Mouse (Mus musculus): Measurements from ENCODE around the gene Wwox. TPM values are rescaled to one million over a fixed set of nuclear protein-coding genes. Genes with fewer than 3 reads are reported as not detected.

Gene Wwox
- total and polyA plus RNA-seq, 3 experiments = 7.6 to 61.8 (median 12.2) TPM

GRCm38 (mm10) chr8:115322501-115322900 lies 883.0 kb downstream of the Wwox start:
- TF ChIP-seq USF1 (IDR thresholded peaks at IDR 0.05; ENCODE audit: low read depth, low read length) = no peak
- TF ChIP-seq GATA1 (IDR thresholded peaks at IDR 0.05; ENCODE audit: low read depth, low read length) = no peak
- TF ChIP-seq BHLHE40 (IDR thresholded peaks at IDR 0.05; ENCODE audit: borderline replicate concordance, low read depth, low read length) = no peak
- no peak for TF ChIP-seq TBP (IDR thresholded peaks at IDR 0.05; ENCODE audit: low read depth, low read length)
- TF ChIP-seq TAL1 (IDR thresholded peaks at IDR 0.05; ENCODE audit: low read length) = no peak
- TF ChIP-seq UBTF (IDR thresholded peaks at IDR 0.05; ENCODE audit: borderline replicate concordance, insufficient read depth, low read depth, low read length) = no peak
- TF ChIP-seq RAD21 (IDR thresholded peaks at IDR 0.05; ENCODE audit: low read depth, low read length) = no peak
- TF ChIP-seq MYB (IDR thresholded peaks at IDR 0.05; ENCODE audit: low read depth, low read length) = no peak
- no peak for TF ChIP-seq ELF1 (IDR thresholded peaks at IDR 0.05; ENCODE audit: low read depth, low read length)
- no peak for TF ChIP-seq MAFK (IDR thresholded peaks at IDR 0.05; ENCODE audit: borderline replicate concordance, low read depth, low read length)
- no peak for TF ChIP-seq NRF1 (IDR thresholded peaks at IDR 0.05; ENCODE audit: insufficient read depth, low read depth, low read length, poor library complexity, severe bottlenecking)
- TF ChIP-seq ZC3H11A (IDR thresholded peaks at IDR 0.05; ENCODE audit: low read depth, low read length) = no peak
- TF ChIP-seq POLR2AphosphoS5 (IDR thresholded peaks at IDR 0.05; ENCODE audit: borderline replicate concordance, low read depth, low read length) = no peak
- TF ChIP-seq POLR2AphosphoS2 (IDR thresholded peaks at IDR 0.05; ENCODE audit: low read length) = no peak
- TF ChIP-seq SIN3A (IDR thresholded peaks at IDR 0.05; ENCODE audit: low read length) = no peak
- Histone ChIP-seq H3K9me3 (replicated peaks; ENCODE audit: insufficient read depth, low read length) (no peaks in the 10 kb centered on the region), H3K4me3 (ENCODE audit: control insufficient read depth in 1 of 2, insufficient read depth in 1 of 2, low read depth in 2 of 2, low read length in 2 of 2) (no peak overlapping the region), H3K9ac (ENCODE audit: control insufficient read depth, low read depth, low read length, poor library complexity, severe bottlenecking) (no peak overlapping the region), H3K36me3 (ENCODE audit: control insufficient read depth in 1 of 2, insufficient read depth in 2 of 2, low read length in 2 of 2) (no peaks in the 10 kb centered on the region), H3K4me1 (ENCODE audit: control insufficient read depth in 1 of 2, insufficient read depth in 2 of 2, low read length in 2 of 2) (no peaks in the 10 kb centered on the region), H3K27ac (ENCODE audit: control insufficient read depth, low read depth, low read length) (no peak overlapping the region), H3K27me3 (ENCODE audit: control insufficient read depth in 1 of 2, insufficient read depth in 2 of 2, low read length in 2 of 2) (no peaks in the 10 kb centered on the region), H3K79me2 (ENCODE audit: control insufficient read depth, insufficient read depth, low read length, poor library complexity) (no peaks in the 10 kb centered on the region)
- DNase-seq (ENCODE audit: low read depth, low spot score) = no peak

- Histone ChIP-seq H3K27ac (ENCODE audit: control insufficient read depth, low read depth, low read length) (no peak overlapping the region), H3K36me3 (ENCODE audit: control insufficient read depth in 1 of 2, insufficient read depth in 2 of 2, low read length in 2 of 2) (no peaks in the 10 kb centered on the region), H3K27me3 (ENCODE audit: control insufficient read depth in 1 of 2, insufficient read depth in 2 of 2, low read length in 2 of 2) (no peaks in the 10 kb centered on the region), H3K9me3 (replicated peaks; ENCODE audit: insufficient read depth, low read length) (no peaks in the 10 kb centered on the region), H3K9ac (ENCODE audit: control insufficient read depth, low read depth, low read length, poor library complexity, severe bottlenecking) (no peak overlapping the region), H3K4me1 (ENCODE audit: control insufficient read depth in 1 of 2, insufficient read depth in 2 of 2, low read length in 2 of 2) (no peaks in the 10 kb centered on the region), H3K4me3 (ENCODE audit: control insufficient read depth in 1 of 2, insufficient read depth in 1 of 2, low read depth in 2 of 2, low read length in 2 of 2) (no peak overlapping the region), H3K79me2 (ENCODE audit: control insufficient read depth, insufficient read depth, low read length, poor library complexity) (no peaks in the 10 kb centered on the region)
- no peak for DNase-seq (ENCODE audit: low read depth, low spot score)
- TF ChIP-seq MAFK (IDR thresholded peaks at IDR 0.05; ENCODE audit: borderline replicate concordance, low read depth, low read length) (no peak), MAZ (IDR thresholded peaks at IDR 0.05; ENCODE audit: low read depth, low read length) (no peak), RAD21 (IDR thresholded peaks at IDR 0.05; ENCODE audit: low read depth, low read length) (no peak), UBTF (IDR thresholded peaks at IDR 0.05; ENCODE audit: borderline replicate concordance, insufficient read depth, low read depth, low read length) (no peak), TCF12 (IDR thresholded peaks at IDR 0.05; ENCODE audit: low read depth, low read length) (no peak), HCFC1 (IDR thresholded peaks at IDR 0.05; ENCODE audit: low read depth, low read length) (no peak)
Measured at GRCm38 (mm10) chr8:115330671-115331070, 891.2 kb downstream of the Wwox start.
